Mouse (Mus musculus): ENCODE results near the gene B4galt2.

DNA sequence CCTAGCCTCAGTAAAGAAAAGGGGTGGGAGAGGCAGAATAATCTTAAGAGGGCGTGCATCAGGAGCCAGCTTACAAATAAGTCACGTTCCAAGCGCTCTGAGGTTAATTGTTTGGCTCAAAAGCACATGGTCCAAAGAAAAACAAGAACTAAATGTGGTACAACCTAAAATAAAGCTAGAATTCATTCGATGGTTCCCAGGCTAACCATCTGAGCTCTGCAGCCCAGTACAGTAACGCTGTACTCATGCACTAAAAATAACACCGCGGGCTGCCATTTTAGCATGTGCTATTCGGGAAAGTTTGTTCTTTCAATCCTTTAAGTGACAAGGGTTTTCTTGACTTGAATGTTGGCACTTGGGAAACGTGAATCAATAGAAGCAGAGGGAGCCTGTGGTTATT, 22.7 kb downstream of the B4galt2 start:
- TF ChIP-seq CTCF (IDR thresholded peaks at IDR 0.05; ENCODE audit: low read depth): no peak
- no peak for TF ChIP-seq EP300 (IDR thresholded peaks at IDR 0.05; ENCODE audit: low read depth)

Measured in heart, postnatal 0 days (tissue).